Mouse (Mus musculus) small intestine, adult 2 months (tissue): Measurements from ENCODE around the gene Slpi. TPM values are rescaled to one million over a fixed set of nuclear protein-coding genes. Genes with fewer than 3 reads are reported as not detected.

ENCODE experiments used
- H3K27ac ChIP-seq: fragments of 200-500 bp; 2 replicates; pipeline ENCODE4 v1.5.1; 2012; ENCODE audit warnings: low read depth, low read length, control low read depth, inconsistent platforms; ENCODE audit not compliant: insufficient read depth
- H3K27me3 ChIP-seq: fragments of 200-500 bp; 2 replicates; pipeline ENCODE4 v1.6.1; 2012; ENCODE audit warnings: mild to moderate bottlenecking, moderate library complexity, low read length, inconsistent platforms; ENCODE audit not compliant: control insufficient read depth, insufficient read depth
- H3K36me3 ChIP-seq: fragments of 200-500 bp; 2 replicates; pipeline ENCODE4 v1.6.1; 2012; ENCODE audit warnings: mild to moderate bottlenecking, low read length, control low read depth, inconsistent platforms; ENCODE audit not compliant: control insufficient read depth, insufficient read depth
- H3K4me1 ChIP-seq: fragments of 200-500 bp; 2 replicates; pipeline ENCODE4 v1.6.1; 2012; ENCODE audit warnings: low read length, inconsistent platforms, mixed read lengths; ENCODE audit not compliant: control insufficient read depth, insufficient read depth, insufficient read length
- H3K4me3 ChIP-seq: fragments of 200-500 bp; 2 replicates; pipeline ENCODE4 v1.5.1; 2012; ENCODE audit warnings: low read depth, mild to moderate bottlenecking, control low read depth, inconsistent platforms, low read length, moderate library complexity
- CTCF ChIP-seq: fragments of 200-500 bp; IDR thresholded peaks from 2 replicates; pipeline ENCODE4 v1.5.1; 2012; ENCODE audit warnings: low read depth, mild to moderate bottlenecking, control low read depth, inconsistent platforms, low read length, moderate library complexity, mixed read lengths; ENCODE audit not compliant: insufficient replicate concordance, insufficient read length; ENCODE audit errors: extremely low read depth
- POLR2A ChIP-seq: fragments of 200-500 bp; IDR thresholded peaks from 2 replicates; pipeline ENCODE4 v1.6.1; 2012; ENCODE audit warnings: low read depth, mild to moderate bottlenecking, control low read depth, inconsistent platforms, low read length, moderate library complexity
- WGBS: fragments of 180-500 bp; shearing (Covaris S2); methylation state at CpG from one replicate; pipeline ENCODE4 v1.1.7; 2018; 5-methylcytosine and 5-hydroxymethylcytosine counted together
- polyA plus RNA-seq: library from polyadenylated mRNA; depleted of rRNA; stranded (reverse); fragments of >200 nt; gene quantifications from 2 replicates; pipeline ENCODE4 v1.2.3, GENCODE M21; 2012

Gene Slpi
- polyA plus RNA-seq, 1 experiment: 16.0 TPM

DNA sequence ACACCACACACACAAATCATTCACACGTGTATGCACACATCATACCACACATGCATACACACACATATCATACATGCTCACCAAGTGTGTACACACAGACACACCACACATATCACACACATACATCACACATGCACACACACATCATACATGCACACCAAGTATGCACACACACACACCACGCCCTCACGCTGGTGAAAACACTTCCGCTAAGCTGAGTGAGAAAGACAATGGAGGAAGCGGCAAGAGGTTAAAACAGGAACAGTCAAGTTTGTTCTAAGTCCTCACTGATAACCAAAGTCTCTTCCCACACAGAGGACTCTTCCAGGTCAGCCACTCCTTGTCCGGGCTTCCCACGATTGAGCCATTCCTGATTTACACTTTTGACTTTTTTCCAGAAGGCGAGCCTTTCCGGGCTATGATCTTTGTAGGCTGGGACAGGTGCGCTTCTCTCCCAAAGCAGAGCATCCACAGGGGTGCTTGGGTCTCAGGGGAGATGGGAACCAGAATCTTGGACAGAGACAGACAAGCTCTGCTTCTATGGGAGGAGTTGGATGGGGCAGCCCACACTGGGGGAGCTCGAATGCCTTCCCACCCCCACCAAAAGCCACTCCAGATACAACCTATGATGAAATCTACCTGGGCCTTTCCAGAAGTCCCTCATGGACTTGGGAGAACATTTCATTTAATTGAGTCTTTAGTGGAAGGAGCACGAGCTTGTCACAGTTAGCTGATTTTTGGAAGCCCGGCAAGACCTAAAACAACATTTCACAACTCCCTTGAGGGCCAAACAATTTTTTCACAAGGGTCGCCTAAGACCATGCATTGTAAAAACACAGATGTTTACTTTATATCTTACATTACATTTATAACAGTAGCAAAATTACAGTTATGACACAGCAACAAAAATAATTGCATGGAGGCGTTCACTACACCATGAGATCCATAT, 11.1 kb downstream of the Slpi start:
- Histone ChIP-seq H3K27me3 (no peaks in the 10 kb centered on the region; the same call in 1 of the 2 replicates), H3K27ac (no peak overlapping the region), H3K4me1 (no peaks in the 10 kb centered on the region), H3K36me3 (no peaks in the 10 kb centered on the region), H3K4me3 (no peak overlapping the region)
- TF ChIP-seq CTCF (no peak), POLR2A (no peak)
- WGBS: 78% methylated on average over 15 of the region's 15 CpGs

DNA sequence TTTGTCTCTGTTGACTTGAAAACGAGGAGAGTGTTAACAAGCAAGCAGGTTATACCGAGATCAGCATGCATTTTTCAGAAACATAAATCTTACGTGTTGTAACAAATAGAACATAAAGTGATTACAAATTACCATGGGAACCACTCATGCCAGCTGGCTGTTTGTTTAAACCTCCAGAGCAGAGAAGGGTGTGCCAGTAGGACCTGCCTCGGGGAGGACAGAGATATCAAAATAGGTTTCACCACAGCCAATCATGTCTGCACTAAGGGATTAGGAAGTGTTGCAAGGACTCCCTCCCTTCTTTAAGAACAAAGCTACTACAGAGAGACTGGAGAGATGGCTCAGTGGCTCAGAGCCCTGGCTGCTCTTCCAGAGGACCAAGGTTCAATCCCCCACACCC, 15.7 kb downstream of the Slpi start:
- Histone ChIP-seq H3K27ac (no peak overlapping the region), H3K36me3 (no peaks in the 10 kb centered on the region), H3K27me3 (no peaks in the 10 kb centered on the region; the same call in 1 of the 2 replicates), H3K4me1 (no peaks in the 10 kb centered on the region), H3K4me3 (no peak overlapping the region)
- 11% methylated on average over 4 of the region's 4 CpGs for WGBS
- TF ChIP-seq POLR2A (no peak), CTCF (no peak)

DNA sequence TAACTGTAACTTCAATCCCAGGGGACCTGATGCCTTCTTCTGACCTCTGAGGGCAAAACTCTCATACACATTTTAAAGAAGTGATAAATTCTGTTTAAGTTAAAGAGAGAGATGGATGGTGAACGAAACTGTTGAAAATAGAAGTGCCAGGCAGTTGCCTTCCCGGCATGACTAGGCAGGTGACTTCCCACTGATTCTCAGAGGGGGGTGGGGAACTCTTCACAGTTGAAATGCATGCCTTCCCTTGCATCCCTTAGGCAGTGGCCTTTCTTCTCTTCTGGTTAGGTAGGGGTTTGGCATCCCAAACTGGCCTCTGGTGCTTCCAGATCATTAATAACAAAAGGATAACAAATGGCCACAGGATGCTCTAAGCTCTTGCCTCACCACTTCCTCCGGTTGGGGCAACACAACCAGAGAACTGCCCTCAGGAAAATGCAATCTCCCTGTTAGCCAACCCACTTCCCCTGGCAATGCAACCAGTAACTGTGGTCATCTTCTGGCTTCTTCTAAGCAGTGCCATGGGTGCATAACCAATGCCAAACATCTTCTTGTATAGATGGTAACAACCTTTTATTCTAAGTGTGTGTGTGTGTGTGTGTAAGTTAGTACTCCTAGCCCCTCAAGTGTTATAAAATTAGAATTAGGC, 16.4 kb downstream of the Slpi start:
- Histone ChIP-seq H3K36me3 (no peaks in the 10 kb centered on the region), H3K4me3 (no peak overlapping the region), H3K27ac (no peak overlapping the region), H3K27me3 (no peaks in the 10 kb centered on the region; the same call in 1 of the 2 replicates), H3K4me1 (no peaks in the 10 kb centered on the region)
- 32% methylated on average over 3 of the region's 3 CpGs for WGBS
- TF ChIP-seq POLR2A: no peak
- TF ChIP-seq CTCF: no peak

DNA sequence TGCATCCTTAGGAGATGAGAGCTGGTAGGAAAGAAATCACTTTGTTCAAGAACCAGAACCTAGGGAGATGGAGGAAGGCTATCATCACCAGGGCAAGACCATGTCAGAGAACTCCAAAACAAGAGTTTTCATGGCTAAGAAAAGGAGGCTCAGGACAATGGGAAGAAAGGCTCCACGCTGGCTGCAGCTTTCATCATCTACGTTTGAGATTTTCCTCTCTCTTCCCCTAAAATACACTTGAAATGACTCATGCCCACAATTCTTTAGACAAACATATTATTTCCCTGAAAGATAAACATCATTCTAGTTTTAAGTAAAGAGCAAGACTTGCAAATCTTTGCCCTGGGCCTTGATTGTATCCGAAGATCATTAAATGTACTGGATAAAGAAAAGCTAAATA, 17.5 kb downstream of the Slpi start:
- no peaks in the 10 kb centered on the region for H3K36me3 ChIP-seq
- H3K27ac ChIP-seq: no peak overlapping the region
- WGBS: 62% methylated on average over 3 of the region's 3 CpGs
- no peak overlapping the region for H3K4me3 ChIP-seq
- H3K4me1 ChIP-seq: no peaks in the 10 kb centered on the region
- H3K27me3 ChIP-seq: no peaks in the 10 kb centered on the region; the same call in 1 of the 2 replicates
- TF ChIP-seq POLR2A: no peak
- TF ChIP-seq CTCF: no peak

DNA sequence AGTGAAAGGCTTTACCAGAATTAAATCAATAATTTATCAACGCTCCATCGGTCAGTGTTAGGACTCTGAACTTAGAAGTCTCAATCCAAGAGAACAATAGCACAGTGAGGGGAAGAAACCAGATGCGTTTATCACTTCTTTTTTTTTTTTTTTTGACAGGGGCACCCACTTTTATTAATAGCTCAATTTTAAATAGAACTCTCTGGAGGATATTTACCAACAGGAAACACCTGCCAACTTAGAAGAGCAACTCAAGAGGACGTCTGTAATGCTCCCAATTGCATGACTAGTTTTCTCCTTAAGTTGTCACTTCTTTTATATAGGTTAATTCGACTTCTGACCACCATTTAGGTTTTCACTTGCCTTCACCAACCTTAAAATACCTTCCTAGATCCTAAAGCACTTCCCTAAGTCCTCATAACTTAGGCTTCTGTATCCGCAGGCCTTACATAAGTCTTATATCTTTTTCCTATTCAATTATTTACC, 20.2 kb downstream of the Slpi start:
- Histone ChIP-seq H3K36me3 (no peaks in the 10 kb centered on the region), H3K4me1 (no peaks in the 10 kb centered on the region), H3K27me3 (no peaks in the 10 kb centered on the region), H3K4me3 (no peak overlapping the region), H3K27ac (no peak overlapping the region)
- TF ChIP-seq POLR2A: no peak
- TF ChIP-seq CTCF: no peak
- WGBS: 58% methylated on average over 6 of the region's 6 CpGs

- no peaks in the 10 kb centered on the region for H3K4me1 ChIP-seq
- TF ChIP-seq POLR2A (no peak), CTCF (no peak)
- H3K4me3 ChIP-seq: no peak overlapping the region
- no peaks in the 10 kb centered on the region for H3K27me3 ChIP-seq
- 57% methylated on average over 3 of the region's 3 CpGs for WGBS
- no peak overlapping the region for H3K27ac ChIP-seq
- H3K36me3 ChIP-seq: no peaks in the 10 kb centered on the region
These were observed 21.9 kb downstream of the Slpi start for GRCm38 (mm10) chr2:164366947-164367346.

DNA sequence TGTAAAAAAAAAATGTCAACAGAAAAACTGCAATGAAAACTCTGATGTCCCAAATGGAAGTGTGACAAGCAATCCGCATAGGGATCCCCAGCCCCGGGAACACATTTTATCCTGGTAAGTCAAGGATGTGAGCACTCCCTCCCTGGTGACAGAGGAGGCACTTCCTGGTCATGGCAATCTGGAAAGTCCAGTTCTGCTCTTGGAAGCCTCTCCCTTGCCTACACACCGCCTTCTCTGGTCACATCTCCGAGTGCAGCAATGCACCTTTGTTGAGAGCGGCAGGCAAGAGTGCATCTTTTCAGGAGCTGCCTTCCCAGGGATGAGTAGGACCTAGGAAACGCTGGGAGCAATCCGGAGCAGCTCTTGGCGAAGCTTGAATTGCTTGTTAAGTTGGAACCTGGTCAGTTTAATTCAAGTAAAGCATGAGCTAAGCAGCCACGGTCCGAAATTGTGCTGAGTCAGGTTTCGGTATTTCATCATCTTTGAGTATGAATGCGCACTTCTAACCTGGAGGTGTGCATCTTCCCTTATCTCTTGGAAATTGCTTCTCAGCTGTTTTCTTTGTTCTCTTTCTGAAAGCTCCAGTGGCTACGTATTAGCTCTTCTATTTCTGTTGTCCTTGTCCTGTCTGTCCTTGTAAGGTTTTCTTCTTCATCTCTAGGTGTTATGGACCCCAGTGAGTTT, 27.8 kb downstream of the Slpi start:
- WGBS: 29% methylated on average over 13 of the region's 13 CpGs
- Histone ChIP-seq H3K27me3 (no peaks in the 10 kb centered on the region), H3K4me3 (no peak overlapping the region), H3K27ac (no peak overlapping the region), H3K36me3 (no peaks in the 10 kb centered on the region), H3K4me1 (no peaks in the 10 kb centered on the region)
- no peak for TF ChIP-seq CTCF
- no peak for TF ChIP-seq POLR2A
